Mouse (Mus musculus) heart, embryonic 10.5 days (tissue): ENCODE data around the gene Cpt2. TPM values are rescaled to one million over a fixed set of nuclear protein-coding genes. Genes with fewer than 3 reads are reported as not detected.

Source experiments
- DNase-seq: peaks from one replicate; pipeline ENCODE4 v3.0.0-alpha.2; 2017; ENCODE audit warnings: low spot score
- H3K27ac ChIP-seq: fragments of 300-500 bp; sonication (generic); 2 replicates; pipeline ENCODE4 v1.5.1; 2016; ENCODE audit warnings: mild to moderate bottlenecking
- H3K27me3 ChIP-seq: fragments of 300-500 bp; sonication (generic); 2 replicates; pipeline ENCODE4 v1.6.1; 2016; ENCODE audit warnings: mild to moderate bottlenecking; ENCODE audit not compliant: poor library complexity, insufficient read depth, severe bottlenecking
- H3K36me3 ChIP-seq: fragments of 300-500 bp; sonication (generic); 2 replicates; pipeline ENCODE4 v1.6.1; 2016; ENCODE audit warnings: mild to moderate bottlenecking, moderate library complexity
- H3K4me1 ChIP-seq: fragments of 300-500 bp; sonication (generic); 2 replicates; pipeline ENCODE4 v1.6.1; 2016; ENCODE audit warnings: mild to moderate bottlenecking
- H3K4me3 ChIP-seq: fragments of 300-500 bp; sonication (generic); 2 replicates; pipeline ENCODE4 v1.5.1; 2016; ENCODE audit warnings: mild to moderate bottlenecking, moderate library complexity
- H3K9me3 ChIP-seq: fragments of 300-500 bp; sonication (generic); 2 replicates; pipeline ENCODE4 v1.6.1; 2016; ENCODE audit warnings: mild to moderate bottlenecking, moderate library complexity
- WGBS: fragments of 180-500 bp; shearing (Covaris S2); methylation state at CpG from one replicate; pipeline ENCODE4 v1.1.7; 2016; 5-methylcytosine and 5-hydroxymethylcytosine counted together
- polyA plus RNA-seq: library from polyadenylated mRNA; unstranded; fragments of >200 nt; fragmentation: Nextera tagmentation; extraction: Ambion mirVana; gene quantifications from 2 replicates; pipeline ENCODE4 v1.2.1, GENCODE M21; 2016

Gene Cpt2
- polyA plus RNA-seq: 50.6 and 67.0 TPM in 2 replicates

- Histone ChIP-seq H3K27ac (peak within 1 kb of the TSS; percentile 95), H3K27me3 (no peaks in the 10 kb centered on the region), H3K9me3 (no peaks in the 10 kb centered on the region), H3K36me3 (0 out of 2 replicates have a peak, but pooled peaks cover 6% of the 10 kb centered on the region), H3K4me1 (peaks cover 28% of the 10 kb centered on the region), H3K4me3 (peak within 1 kb of the TSS; percentile 93)
- WGBS: 1% methylated on average over 38 of the region's 38 CpGs
- DNase-seq: peak; percentile 98
These were observed at the start of gene Cpt2 for GRCm38 (mm10) chr4:107923145-107923802. Gene Cpt2 (minus strand): TSS chr4:107923610.

GRCm38 (mm10) chr4:107971162-107971561, 47.8 kb upstream of the Cpt2 start:
- H3K4me3 ChIP-seq: no peak overlapping the region
- peaks cover 11% of the 10 kb centered on the region; the same call in 1 of the 2 replicates for H3K27me3 ChIP-seq
- no peaks in the 10 kb centered on the region for H3K9me3 ChIP-seq
- H3K4me1 ChIP-seq: peaks cover 25% of the 10 kb centered on the region
- no peak for DNase-seq
- no peaks in the 10 kb centered on the region for H3K36me3 ChIP-seq
- 81% methylated on average over 1 of the region's 1 CpGs for WGBS
- no peak overlapping the region for H3K27ac ChIP-seq

- H3K4me3 ChIP-seq: no peak overlapping the region
These were observed 46.4 kb upstream of the Cpt2 start for GRCm38 (mm10) chr4:107969781-107970180.

GRCm38 (mm10) chr4:107967966-107968682, 44.7 kb upstream of the Cpt2 start, which contains the start of gene Slc1a7:
Gene Slc1a7 (plus strand): TSS chr4:107968332.
- Histone ChIP-seq H3K27me3 (peaks cover 11% of the 10 kb centered on the region; the same call in 1 of the 2 replicates), H3K36me3 (no peaks in the 10 kb centered on the region), H3K27ac (no peak within 1 kb of the TSS), H3K4me3 (no peak within 1 kb of the TSS), H3K4me1 (peaks cover 25% of the 10 kb centered on the region), H3K9me3 (no peaks in the 10 kb centered on the region)
- no peak for DNase-seq
- 78% methylated on average over 16 of the region's 16 CpGs for WGBS

More at GRCm38 (mm10) chr4:107969781-107970180, 46.4 kb upstream of the Cpt2 start:
- H3K4me1 ChIP-seq: peaks cover 25% of the 10 kb centered on the region
- no peak overlapping the region for H3K27ac ChIP-seq
- no peak for DNase-seq
- no peaks in the 10 kb centered on the region for H3K9me3 ChIP-seq
- H3K27me3 ChIP-seq: peaks cover 11% of the 10 kb centered on the region; the same call in 1 of the 2 replicates
- no peaks in the 10 kb centered on the region for H3K36me3 ChIP-seq

- 33% methylated on average over 5 of the region's 5 CpGs for WGBS
- Histone ChIP-seq H3K4me1 (peaks cover 40% of the 10 kb centered on the region), H3K36me3 (no peaks in the 10 kb centered on the region), H3K4me3 (no peak overlapping the region), H3K27me3 (peaks cover 11% of the 10 kb centered on the region; the same call in 1 of the 2 replicates), H3K9me3 (no peaks in the 10 kb centered on the region), H3K27ac (peak overlapping the region; percentile 5; the same call in 1 of the 2 replicates)
- no peak for DNase-seq
These were observed 43.2 kb upstream of the Cpt2 start for GRCm38 (mm10) chr4:107966416-107967109.

- H3K27ac ChIP-seq: peak overlapping the region; percentile 78
- H3K4me3 ChIP-seq: no peak overlapping the region
- H3K9me3 ChIP-seq: no peaks in the 10 kb centered on the region
- H3K4me1 ChIP-seq: peaks cover 35% of the 10 kb centered on the region
- 84% methylated on average over 2 of the region's 2 CpGs for WGBS
- no peaks in the 10 kb centered on the region for H3K36me3 ChIP-seq
- H3K27me3 ChIP-seq: no peaks in the 10 kb centered on the region
- DNase-seq: no peak
These were observed 39.4 kb upstream of the Cpt2 start for GRCm38 (mm10) chr4:107962792-107963191.

GRCm38 (mm10) chr4:107962044-107962732, 38.8 kb upstream of the Cpt2 start:
- H3K36me3 ChIP-seq: no peaks in the 10 kb centered on the region
- peak overlapping the region; percentile 78 for H3K27ac ChIP-seq
- no peaks in the 10 kb centered on the region for H3K9me3 ChIP-seq
- H3K4me3 ChIP-seq: 0 out of 2 replicates have a peak overlapping the region, but pooled peaks have one; percentile 15
- peak; percentile 93 for DNase-seq
- 28% methylated on average over 11 of the region's 11 CpGs for WGBS
- H3K4me1 ChIP-seq: peaks cover 34% of the 10 kb centered on the region
- H3K27me3 ChIP-seq: no peaks in the 10 kb centered on the region

GRCm38 (mm10) chr4:107958487-107958886, 35.1 kb upstream of the Cpt2 start:
- H3K36me3 ChIP-seq: no peaks in the 10 kb centered on the region
- H3K27ac ChIP-seq: no peak overlapping the region
- H3K4me3 ChIP-seq: no peak overlapping the region
- no peak for DNase-seq
- 83% methylated on average over 7 of the region's 7 CpGs for WGBS
- no peaks in the 10 kb centered on the region for H3K9me3 ChIP-seq
- no peaks in the 10 kb centered on the region for H3K27me3 ChIP-seq
- H3K4me1 ChIP-seq: peaks cover 25% of the 10 kb centered on the region

- Histone ChIP-seq H3K4me1 (peaks cover 5% of the 10 kb centered on the region; the same call in 1 of the 2 replicates), H3K36me3 (no peaks in the 10 kb centered on the region), H3K27me3 (no peaks in the 10 kb centered on the region), H3K27ac (no peak overlapping the region), H3K9me3 (no peaks in the 10 kb centered on the region), H3K4me3 (no peak overlapping the region)
- DNase-seq: no peak
- 75% methylated on average over 5 of the region's 5 CpGs for WGBS
These were observed 32.3 kb upstream of the Cpt2 start for GRCm38 (mm10) chr4:107955691-107956090.

GRCm38 (mm10) chr4:107952845-107953244, 29.4 kb upstream of the Cpt2 start:
- Histone ChIP-seq H3K27me3 (no peaks in the 10 kb centered on the region), H3K4me1 (no peaks in the 10 kb centered on the region), H3K4me3 (no peak overlapping the region), H3K36me3 (no peaks in the 10 kb centered on the region), H3K27ac (no peak overlapping the region), H3K9me3 (no peaks in the 10 kb centered on the region)
- DNase-seq: no peak

- no peaks in the 10 kb centered on the region for H3K36me3 ChIP-seq
- no peak overlapping the region for H3K27ac ChIP-seq
- whole genome bisulfite sequencing: 82% methylated on average over 4 of the region's 4 CpGs
- no peaks in the 10 kb centered on the region for H3K4me1 ChIP-seq
- no peaks in the 10 kb centered on the region for H3K27me3 ChIP-seq
- DNase-seq: no peak
- H3K9me3 ChIP-seq: no peaks in the 10 kb centered on the region
- no peak overlapping the region for H3K4me3 ChIP-seq
These were observed 26.5 kb upstream of the Cpt2 start for GRCm38 (mm10) chr4:107949918-107950317.

- H3K4me3 ChIP-seq: no peak overlapping the region
- no peaks in the 10 kb centered on the region for H3K36me3 ChIP-seq
- H3K9me3 ChIP-seq: no peaks in the 10 kb centered on the region
- DNase-seq: no peak
- H3K4me1 ChIP-seq: no peaks in the 10 kb centered on the region
- no peaks in the 10 kb centered on the region; the same call in 1 of the 2 replicates for H3K27me3 ChIP-seq
- no peak overlapping the region for H3K27ac ChIP-seq
- WGBS: 78% methylated on average over 2 of the region's 2 CpGs
These were observed 20.7 kb upstream of the Cpt2 start for GRCm38 (mm10) chr4:107944141-107944540.
